Mouse (Mus musculus) spleen, adult 2 months (tissue): Measurements from ENCODE around the gene Arsk.

Experiments
- CTCF ChIP-seq: fragments of 200-500 bp; IDR thresholded peaks from 2 replicates; pipeline ENCODE4 v1.5.1; 2011; ENCODE audit warnings: mild to moderate bottlenecking, inconsistent platforms; ENCODE audit not compliant: insufficient read depth, insufficient read length, insufficient replicate concordance; ENCODE audit errors: extremely low read depth
- POLR2A ChIP-seq: fragments of 200-500 bp; IDR thresholded peaks from 2 replicates; pipeline ENCODE4 v1.6.1; 2011; ENCODE audit warnings: low read depth, low read length, inconsistent platforms

DNA sequence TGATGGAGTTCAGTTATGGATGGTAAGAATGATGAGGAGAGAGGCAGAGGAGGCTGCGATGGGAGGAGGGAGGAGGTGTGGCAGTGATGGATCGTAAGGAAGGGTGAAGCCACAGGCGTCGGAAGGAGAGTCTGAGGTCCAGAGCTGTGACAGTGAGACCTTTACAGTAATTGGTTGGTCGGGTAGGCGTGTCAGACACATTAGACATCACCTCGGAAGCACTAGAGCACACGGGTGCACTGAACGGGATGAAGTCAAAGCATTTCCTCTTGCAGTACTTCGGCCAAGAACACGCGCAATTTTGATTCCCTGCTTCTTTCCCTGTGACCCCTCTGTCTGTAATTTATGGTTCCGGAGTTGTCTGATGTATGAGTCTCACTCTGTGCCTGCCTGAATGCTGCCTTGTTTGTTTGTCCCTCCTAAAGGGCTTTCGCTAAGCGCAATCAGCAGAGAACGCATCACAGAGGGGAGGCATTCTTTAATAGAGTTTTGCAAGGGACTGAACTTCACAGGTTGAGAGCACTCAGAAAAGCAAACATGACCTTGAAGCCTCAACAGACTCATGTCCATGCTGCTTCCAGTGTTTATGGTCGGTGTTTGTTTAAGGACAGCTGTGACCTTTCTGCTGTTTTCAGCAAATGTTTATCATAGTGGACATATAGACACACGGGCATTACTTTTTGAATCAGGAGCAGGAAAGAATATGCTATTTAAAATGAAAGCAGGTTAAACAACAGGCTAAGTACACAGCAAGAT, 10.8 kb upstream of the Arsk start:
- TF ChIP-seq POLR2A (no peak), CTCF (no peak)
